Mouse (Mus musculus) fibroblast of lung, adult 2 months (primary cell): Measurements from ENCODE around the gene Guca1a.
"Not testable (repeated sequence)": the region's sequence is repeated elsewhere in the genome, so short reads cannot be mapped to it uniquely, and the experiment has no call there.

Experiments used
- DNase-seq: peaks from one replicate; pipeline ENCODE4 v3.0.0-alpha.2; 2011; ENCODE audit warnings: low read depth

The Guca1a gene

GRCm38 (mm10) chr17:47400451-47400850 lies at the start of gene Guca1a:
Gene Guca1a, minus strand, starts transcription at chr17:47400584.
- DNase-seq, result no peak

- no peak for DNase-seq
These were observed 49.0 kb upstream of the Guca1a start for GRCm38 (mm10) chr17:47449432-47449831.

- no peak for DNase-seq
These were observed 48.4 kb upstream of the Guca1a start for GRCm38 (mm10) chr17:47448523-47449372.

- DNase-seq, result no peak
These were observed 46.2 kb upstream of the Guca1a start for GRCm38 (mm10) chr17:47446561-47446960.

GRCm38 (mm10) chr17:47446025-47446424 lies 45.6 kb upstream of the Guca1a start:
- DNase-seq, result no peak

- no peak for DNase-seq
These were observed 45.1 kb upstream of the Guca1a start for GRCm38 (mm10) chr17:47445518-47445917.

- no peak for DNase-seq
These were observed 43.7 kb upstream of the Guca1a start for GRCm38 (mm10) chr17:47444113-47444512.

- no peak for DNase-seq
These were observed 41.9 kb upstream of the Guca1a start for GRCm38 (mm10) chr17:47442271-47442670.

- DNase-seq, result no peak
These were observed 41.1 kb upstream of the Guca1a start for GRCm38 (mm10) chr17:47441296-47442051.

- DNase-seq, result no peak
These were observed 40.0 kb upstream of the Guca1a start for GRCm38 (mm10) chr17:47440359-47440890.

GRCm38 (mm10) chr17:47439396-47440028 lies 39.1 kb upstream of the Guca1a start:
- no peak for DNase-seq

GRCm38 (mm10) chr17:47438611-47439010 lies 38.2 kb upstream of the Guca1a start:
- DNase-seq, result no peak

- DNase-seq, result no peak
These were observed 36.6 kb upstream of the Guca1a start, which contains the start of gene 1700001C19Rik for GRCm38 (mm10) chr17:47436907-47437547. Gene 1700001C19Rik, minus strand, starts transcription at chr17:47437376.

GRCm38 (mm10) chr17:47436156-47436906 lies 35.9 kb upstream of the Guca1a start, which contains the start of gene AI661453:
Gene AI661453, plus strand, starts transcription at chr17:47436615.
- DNase-seq, result no peak

GRCm38 (mm10) chr17:47430815-47431214 lies 30.4 kb upstream of the Guca1a start:
- no peak for DNase-seq

- no peak for DNase-seq
These were observed 28.5 kb upstream of the Guca1a start for GRCm38 (mm10) chr17:47428831-47429304.

- DNase-seq, result no peak
These were observed 26.9 kb upstream of the Guca1a start for GRCm38 (mm10) chr17:47427316-47427715.

- DNase-seq, result no peak
These were observed 23.8 kb upstream of the Guca1a start for GRCm38 (mm10) chr17:47424186-47424585.

- not testable (repeated sequence) for DNase-seq
These were observed 22.2 kb upstream of the Guca1a start for GRCm38 (mm10) chr17:47422616-47423015.

GRCm38 (mm10) chr17:47421566-47421965 lies 21.2 kb upstream of the Guca1a start:
- DNase-seq, result no peak

- no peak for DNase-seq
These were observed 19.8 kb upstream of the Guca1a start for GRCm38 (mm10) chr17:47420195-47420594.
